Mouse (Mus musculus) heart, postnatal 0 days (tissue): ENCODE measurements at regions not wholly inside any gene's neighbourhood (a gene's known extent, or its start where the extent isn't known, plus 50 kb on each side); places are given as distances from the start of the nearest gene placed in this dataset.

Experiments
- ATAC-seq: fragments of 200-750 bp; cut with Nextera tagmentation; 2 replicates; pipeline ENCODE4 v1.8.0; 2017; ENCODE audit warnings: low read depth, moderate number of reproducible peaks, moderate library complexity; ENCODE audit not compliant: insufficient read depth
- DNase-seq: peaks from one replicate; pipeline ENCODE4 v3.0.0-alpha.2; 2016; ENCODE audit warnings: low spot score
- H3K27ac ChIP-seq: fragments of 300-500 bp; sonication (generic); 2 replicates; pipeline ENCODE4 v1.5.1; 2014; ENCODE audit warnings: low read depth, mild to moderate bottlenecking
- H3K27me3 ChIP-seq: fragments of 300-500 bp; sonication (generic); 2 replicates; pipeline ENCODE4 v1.6.1; 2014; ENCODE audit warnings: low read length, mixed read lengths; ENCODE audit not compliant: control insufficient read depth, insufficient read depth
- H3K36me3 ChIP-seq: fragments of 300-500 bp; sonication (generic); replicated peaks from 2 replicates; pipeline ENCODE4 v1.6.1; 2014; ENCODE audit warnings: low read length, mixed read lengths; ENCODE audit not compliant: control insufficient read depth, insufficient read depth
- H3K4me1 ChIP-seq: fragments of 300-500 bp; sonication (generic); 2 replicates; pipeline ENCODE4 v1.6.1; 2014; ENCODE audit warnings: antibody characterized with exemption; ENCODE audit not compliant: control insufficient read depth, insufficient read depth
- H3K4me2 ChIP-seq: fragments of 300-500 bp; sonication (generic); 2 replicates; pipeline ENCODE4 v1.6.1; 2014; ENCODE audit warnings: low read depth, mild to moderate bottlenecking, low read length, moderate library complexity
- H3K4me3 ChIP-seq: fragments of 300-500 bp; sonication (generic); 2 replicates; pipeline ENCODE4 v1.5.1; 2014; ENCODE audit warnings: low read depth, low read length
- H3K9ac ChIP-seq: fragments of 300-500 bp; sonication (generic); replicated peaks from 2 replicates; pipeline ENCODE4 v1.6.1; 2014; ENCODE audit warnings: low read depth, low read length, mixed read lengths
- H3K9me3 ChIP-seq: fragments of 300-500 bp; sonication (generic); replicated peaks from 2 replicates; pipeline ENCODE4 v1.6.1; 2016; ENCODE audit warnings: low read length; ENCODE audit not compliant: control insufficient read depth
- CTCF ChIP-seq: IDR thresholded peaks from 2 replicates; pipeline ENCODE4 v1.5.1; 2016; ENCODE audit warnings: antibody characterized with exemption, control low read depth, low read depth
- EP300 ChIP-seq: IDR thresholded peaks from 2 replicates; pipeline ENCODE4 v1.6.1; 2016; ENCODE audit warnings: antibody characterized with exemption, low read depth
- WGBS: fragments of 180-500 bp; shearing (Covaris S2); extraction: QIAGEN DNeasy Blood & Tissue Kit; methylation state at CpG from one replicate; pipeline ENCODE4 v1.1.7; 2014; 5-methylcytosine and 5-hydroxymethylcytosine counted together

DNA sequence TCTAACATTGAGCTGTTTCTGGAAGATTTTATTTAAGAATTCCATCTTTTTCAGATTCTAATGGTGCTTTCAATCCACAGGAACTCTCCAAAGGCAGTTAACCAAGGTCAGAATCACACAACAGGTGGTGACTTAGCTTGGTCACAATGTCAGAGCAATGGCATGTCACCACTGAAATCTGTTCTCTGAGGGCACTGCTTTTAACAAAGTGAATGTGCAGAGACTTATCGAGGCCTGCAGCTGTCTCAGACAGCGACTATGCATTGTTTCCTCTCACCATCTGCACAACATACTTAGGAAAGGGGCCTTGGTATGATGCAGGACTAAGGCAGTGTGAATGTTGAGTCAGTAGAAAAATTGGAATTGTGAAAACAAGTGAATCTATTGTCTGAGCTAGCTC, 638.9 kb upstream of the Igfbp3 start:
- Histone ChIP-seq H3K9ac (no peak overlapping the region), H3K9me3 (no peaks in the 10 kb centered on the region), H3K27ac (no peak overlapping the region), H3K4me3 (no peak overlapping the region), H3K4me1 (no peaks in the 10 kb centered on the region), H3K36me3 (no peaks in the 10 kb centered on the region), H3K27me3 (no peaks in the 10 kb centered on the region), H3K4me2 (no peak overlapping the region)
- TF ChIP-seq EP300, result no peak
- TF ChIP-seq CTCF, result no peak
- DNase-seq (no peak), ATAC-seq (no peak)
- 52% methylated on average over 2 of the region's 2 CpGs for WGBS

DNA sequence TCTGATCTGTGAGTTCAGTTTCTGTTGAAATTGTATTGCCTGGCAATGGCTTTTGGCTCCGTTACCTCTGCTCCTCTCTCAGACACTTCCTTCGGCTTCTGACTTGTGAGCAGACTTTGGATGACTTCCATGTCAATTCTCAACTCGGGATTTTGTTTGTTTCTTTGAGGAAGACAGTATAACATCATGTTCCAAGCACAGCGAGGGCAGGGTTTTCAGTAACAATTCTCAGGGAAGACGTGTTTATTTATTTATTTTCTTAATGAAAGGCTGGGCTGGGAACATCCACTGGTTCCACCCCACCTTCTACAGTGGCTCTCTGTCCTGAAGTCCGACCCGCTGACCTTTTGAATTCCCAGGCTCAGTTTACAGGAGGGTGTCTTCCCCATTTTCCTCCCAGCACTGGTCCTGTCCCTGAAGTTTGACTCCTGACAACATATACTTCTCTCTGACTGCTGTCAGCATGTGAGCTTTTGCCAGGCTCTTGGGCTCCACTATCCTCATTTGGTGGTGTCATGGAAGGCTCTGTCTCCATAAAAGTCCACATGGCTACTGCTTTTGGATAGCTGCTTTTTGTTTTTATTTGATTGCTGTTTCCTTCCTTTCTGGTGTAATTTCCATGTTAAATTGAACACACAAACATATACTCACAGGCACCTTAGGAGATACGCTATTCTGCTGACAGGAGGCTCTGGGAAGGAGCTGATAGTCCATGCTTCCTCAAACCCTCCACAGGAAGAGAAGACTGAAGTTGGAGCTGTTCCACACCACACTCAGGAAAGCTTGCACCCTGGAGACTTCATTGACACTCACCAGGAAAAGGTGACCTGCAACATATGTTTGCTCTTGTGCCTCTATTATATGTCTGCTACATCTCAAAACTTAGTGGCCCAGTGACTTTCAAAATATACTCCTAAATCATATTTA, 624.9 kb upstream of the Igfbp3 start:
- Histone ChIP-seq H3K4me3 (no peak overlapping the region), H3K27ac (peak overlapping the region; percentile 59), H3K9me3 (no peaks in the 10 kb centered on the region), H3K4me2 (no peak overlapping the region), H3K36me3 (no peaks in the 10 kb centered on the region), H3K27me3 (no peaks in the 10 kb centered on the region), H3K4me1 (no peaks in the 10 kb centered on the region), H3K9ac (no peak overlapping the region)
- DNase-seq, result peak; percentile 32
- no peak for ATAC-seq
- no peak for TF ChIP-seq EP300
- TF ChIP-seq CTCF, result no peak
- 44% methylated on average over 8 of the region's 8 CpGs for WGBS

DNA sequence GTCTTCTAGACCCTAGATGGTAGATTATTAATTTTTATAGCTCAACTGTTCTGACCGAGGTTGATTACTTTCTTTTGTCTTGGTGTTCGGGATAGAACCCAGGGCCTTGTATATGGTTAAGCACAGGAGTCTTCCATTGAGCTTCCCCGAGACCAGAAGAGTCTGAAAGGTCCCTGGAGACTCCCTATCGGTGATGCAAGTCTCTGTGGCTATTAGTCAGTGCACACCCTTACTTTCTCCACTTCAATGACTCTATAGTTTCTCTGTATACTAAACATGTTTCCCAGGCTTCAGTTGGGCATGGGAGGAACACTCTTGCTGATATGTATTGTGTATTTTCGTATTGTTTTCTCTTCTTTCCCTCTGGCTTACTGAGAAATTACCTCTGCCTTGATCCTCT, 623.8 kb upstream of the Igfbp3 start:
- Histone ChIP-seq H3K9me3 (no peaks in the 10 kb centered on the region), H3K4me2 (no peak overlapping the region), H3K4me1 (0 out of 2 replicates have a peak, but pooled peaks cover 1% of the 10 kb centered on the region), H3K27ac (no peak overlapping the region), H3K36me3 (no peaks in the 10 kb centered on the region), H3K4me3 (no peak overlapping the region), H3K27me3 (no peaks in the 10 kb centered on the region), H3K9ac (no peak overlapping the region)
- TF ChIP-seq CTCF (no peak), EP300 (no peak)
- 72% methylated on average over 5 of the region's 5 CpGs for WGBS
- ATAC-seq, result no peak
- DNase-seq, result no peak

DNA sequence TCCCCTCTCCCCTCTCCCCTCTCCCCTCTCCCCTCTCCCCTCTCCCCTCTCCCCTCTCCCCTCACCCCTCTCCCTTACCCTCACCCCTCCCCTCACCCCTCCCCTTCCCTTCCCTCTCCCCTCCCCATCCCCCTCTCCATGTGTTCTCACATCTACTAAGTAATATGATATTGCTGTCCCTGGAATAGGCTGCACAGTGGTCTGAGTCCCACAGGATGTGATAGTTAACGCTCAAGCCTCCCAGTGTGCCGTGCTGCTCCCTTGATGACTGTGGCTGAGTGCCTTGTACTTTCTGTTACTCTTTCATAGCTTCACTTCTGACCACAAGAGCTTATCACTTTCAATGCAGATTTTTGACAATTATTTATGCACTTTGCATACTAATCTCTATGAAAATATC, 620.4 kb upstream of the Igfbp3 start:
- Histone ChIP-seq H3K4me3 (no peak overlapping the region), H3K27ac (no peak overlapping the region), H3K9me3 (no peaks in the 10 kb centered on the region), H3K4me1 (0 out of 2 replicates have a peak, but pooled peaks cover 4% of the 10 kb centered on the region), H3K27me3 (no peaks in the 10 kb centered on the region), H3K36me3 (no peaks in the 10 kb centered on the region), H3K9ac (no peak overlapping the region), H3K4me2 (no peak overlapping the region)
- ATAC-seq (no peak), DNase-seq (no peak)
- 29% methylated on average over 2 of the region's 2 CpGs for WGBS
- TF ChIP-seq EP300 (no peak), CTCF (no peak)

- Histone ChIP-seq H3K9ac (no peak overlapping the region), H3K9me3 (no peaks in the 10 kb centered on the region), H3K4me1 (0 out of 2 replicates have a peak, but pooled peaks cover 4% of the 10 kb centered on the region), H3K27ac (no peak overlapping the region), H3K27me3 (no peaks in the 10 kb centered on the region), H3K4me2 (no peak overlapping the region), H3K4me3 (no peak overlapping the region), H3K36me3 (no peaks in the 10 kb centered on the region)
- DNase-seq, result no peak
- TF ChIP-seq EP300 (no peak), CTCF (no peak)
- ATAC-seq, result no peak
- 31% methylated on average over 8 of the region's 8 CpGs for WGBS
Measured at GRCm38 (mm10) chr11:7832376-7832775, 618.7 kb upstream of the Igfbp3 start.

DNA sequence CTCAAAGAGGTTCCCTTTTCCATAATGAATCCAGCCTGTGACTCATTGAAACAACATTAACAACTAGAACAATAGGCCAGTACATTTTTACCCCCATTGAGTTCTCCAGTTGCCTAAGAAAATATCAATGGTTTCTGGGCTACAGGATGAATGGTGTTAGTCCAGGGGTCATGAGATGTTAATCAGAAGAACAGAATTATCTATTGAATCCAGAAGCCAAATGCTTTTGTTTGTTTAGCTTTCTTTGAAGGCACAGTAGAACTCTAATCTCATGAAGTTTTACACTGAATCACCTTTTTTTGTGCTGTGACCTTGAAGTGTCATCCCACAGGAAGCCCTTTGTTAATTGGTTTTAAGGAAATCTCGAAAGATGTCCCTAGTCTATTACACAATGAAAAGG, 616.0 kb upstream of the Igfbp3 start:
- Histone ChIP-seq H3K4me3 (no peak overlapping the region), H3K27ac (no peak overlapping the region), H3K9ac (no peak overlapping the region), H3K36me3 (no peaks in the 10 kb centered on the region), H3K4me2 (no peak overlapping the region), H3K9me3 (no peaks in the 10 kb centered on the region), H3K4me1 (0 out of 2 replicates have a peak, but pooled peaks cover 4% of the 10 kb centered on the region), H3K27me3 (no peaks in the 10 kb centered on the region)
- no peak for DNase-seq
- no peak for TF ChIP-seq EP300
- TF ChIP-seq CTCF, result no peak
- no peak for ATAC-seq
- WGBS, result 36% methylated on average over 1 of the region's 1 CpGs
